Mouse (Mus musculus) hindbrain, embryonic 11.5 days (tissue): Measurements from ENCODE around the gene Amigo2. TPM values are rescaled to one million over a fixed set of nuclear protein-coding genes. Genes with fewer than 3 reads are reported as not detected.
"Not testable (repeated sequence)": the region's sequence is repeated elsewhere in the genome, so short reads cannot be mapped to it uniquely, and the experiment has no call there.

Experiments used
- ATAC-seq: fragments of 200-750 bp; cut with Nextera tagmentation; 2 replicates; pipeline ENCODE4 v1.8.0; 2017; ENCODE audit warnings: mild to moderate bottlenecking, moderate TSS enrichment, moderate library complexity; ENCODE audit not compliant: low FRiP score
- DNase-seq: peaks from one replicate; pipeline ENCODE4 v3.0.0-alpha.2; 2015; ENCODE audit warnings: low spot score
- H3K27ac ChIP-seq: fragments of 300-500 bp; sonication (generic); 2 replicates; pipeline ENCODE4 v1.5.1; 2014; ENCODE audit warnings: mild to moderate bottlenecking, low read depth, low read length
- H3K27me3 ChIP-seq: fragments of 300-500 bp; sonication (generic); 2 replicates; pipeline ENCODE4 v1.6.1; 2014; ENCODE audit warnings: mild to moderate bottlenecking, low read length, moderate library complexity, mixed read lengths; ENCODE audit not compliant: control insufficient read depth, insufficient read depth
- H3K36me3 ChIP-seq: fragments of 300-500 bp; sonication (generic); 2 replicates; pipeline ENCODE4 v1.6.1; 2014; ENCODE audit warnings: mild to moderate bottlenecking, low read length, moderate library complexity, mixed read lengths; ENCODE audit not compliant: control insufficient read depth, insufficient read depth
- H3K4me1 ChIP-seq: fragments of 300-500 bp; sonication (generic); replicated peaks from 2 replicates; pipeline ENCODE4 v1.6.1; 2014; ENCODE audit warnings: low read length, mixed read lengths; ENCODE audit not compliant: control insufficient read depth, insufficient read depth
- H3K4me2 ChIP-seq: fragments of 300-500 bp; sonication (generic); replicated peaks from 2 replicates; pipeline ENCODE4 v1.6.1; 2014; ENCODE audit warnings: mild to moderate bottlenecking, low read depth, low read length
- H3K4me3 ChIP-seq: fragments of 300-500 bp; sonication (generic); 2 replicates; pipeline ENCODE4 v1.5.1; 2014; ENCODE audit warnings: low read depth, low read length
- H3K9ac ChIP-seq: fragments of 300-500 bp; sonication (generic); 2 replicates; pipeline ENCODE4 v1.6.1; 2014; ENCODE audit warnings: low read depth, low read length
- H3K9me3 ChIP-seq: fragments of 300-500 bp; sonication (generic); 2 replicates; pipeline ENCODE4 v1.6.1; 2016; ENCODE audit warnings: low read length; ENCODE audit not compliant: control insufficient read depth
- WGBS: fragments of 180-500 bp; shearing (Covaris S2); extraction: QIAGEN DNeasy Blood & Tissue Kit; methylation state at CpG from one replicate; pipeline ENCODE4 v1.1.7; 2014; 5-methylcytosine and 5-hydroxymethylcytosine counted together
- polyA plus RNA-seq: library from polyadenylated mRNA; unstranded; fragments of >200 nt; fragmentation: Nextera tagmentation; extraction: Ambion mirVana; gene quantifications from 2 replicates; pipeline ENCODE4 v1.2.1, GENCODE M21; 2014

Gene Amigo2
- polyA plus RNA-seq, 1 experiment from 2014 or later: 6.0 TPM

- Histone ChIP-seq H3K4me2 (no peak overlapping the region), H3K4me1 (no peaks in the 10 kb centered on the region), H3K4me3 (no peak overlapping the region), H3K9me3 (no peaks in the 10 kb centered on the region), H3K36me3 (no peaks in the 10 kb centered on the region), H3K27ac (no peak overlapping the region), H3K27me3 (no peaks in the 10 kb centered on the region), H3K9ac (no peak overlapping the region)
- no peak for ATAC-seq
- WGBS: 86% methylated on average over 17 of the region's 17 CpGs
- no peak for DNase-seq
Observed at GRCm38 (mm10) chr15:97212501-97213477, 34.3 kb downstream of the Amigo2 start.

- H3K4me1 ChIP-seq, DNase-seq, H3K4me2 ChIP-seq, ATAC-seq, H3K27ac ChIP-seq, H3K4me3 ChIP-seq, H3K9me3 ChIP-seq, H3K27me3 ChIP-seq, H3K36me3 ChIP-seq, H3K9ac ChIP-seq: not testable (repeated sequence)
- 87% methylated on average over 3 of the region's 3 CpGs for WGBS
Observed at GRCm38 (mm10) chr15:97209754-97210153, 37.3 kb downstream of the Amigo2 start.

DNA sequence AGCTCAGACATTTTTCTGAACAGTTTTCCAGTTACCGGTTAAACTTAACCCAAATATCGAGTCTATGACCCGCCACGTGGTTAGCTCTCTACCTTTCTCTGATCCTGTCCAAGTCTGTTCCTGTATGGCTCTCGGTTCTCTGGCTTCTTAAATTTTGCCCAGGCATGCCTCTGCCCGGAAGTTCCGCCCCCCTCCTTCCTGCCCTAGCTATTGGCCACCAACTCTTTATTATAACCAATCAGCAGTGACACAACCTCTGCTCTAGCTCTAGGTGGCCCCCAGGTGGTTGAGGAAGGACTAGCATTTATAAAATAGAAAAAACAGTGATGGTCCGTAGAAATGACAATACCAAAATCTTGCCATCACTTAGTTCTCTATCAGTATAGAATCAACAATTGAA is 40.6 kb downstream of the Amigo2 start:
- H3K4me3 ChIP-seq: no peak overlapping the region
- no peak overlapping the region for H3K9ac ChIP-seq
- ATAC-seq: no peak
- no peaks in the 10 kb centered on the region for H3K4me1 ChIP-seq
- 96% methylated on average over 8 of the region's 8 CpGs for WGBS
- H3K36me3 ChIP-seq: no peaks in the 10 kb centered on the region
- no peaks in the 10 kb centered on the region for H3K27me3 ChIP-seq
- no peak overlapping the region for H3K27ac ChIP-seq
- H3K4me2 ChIP-seq: no peak overlapping the region
- H3K9me3 ChIP-seq: no peaks in the 10 kb centered on the region
- no peak for DNase-seq

DNA sequence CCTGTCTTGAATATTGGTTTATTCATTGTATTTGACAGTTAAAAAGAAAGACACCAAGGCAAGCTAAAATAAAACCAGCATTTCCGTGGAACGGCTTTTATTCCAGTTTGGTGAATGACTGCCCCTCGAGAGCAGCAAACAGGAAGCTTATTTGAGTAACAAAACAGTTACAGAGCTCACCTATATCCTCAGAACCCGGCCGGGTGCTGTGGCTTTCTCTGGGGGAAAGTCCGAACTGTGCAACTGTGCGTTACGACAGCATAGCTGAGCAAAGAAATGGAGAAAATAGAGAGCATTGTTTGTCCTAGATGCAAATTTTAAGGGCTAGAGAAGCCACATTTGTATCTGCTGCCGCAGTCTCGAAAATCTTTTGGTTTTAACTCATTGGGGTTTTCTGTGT is 41.3 kb downstream of the Amigo2 start:
- Histone ChIP-seq H3K9ac (no peak overlapping the region), H3K27me3 (no peaks in the 10 kb centered on the region), H3K36me3 (no peaks in the 10 kb centered on the region), H3K27ac (no peak overlapping the region), H3K4me1 (no peaks in the 10 kb centered on the region), H3K4me2 (no peak overlapping the region), H3K4me3 (no peak overlapping the region), H3K9me3 (no peaks in the 10 kb centered on the region)
- 86% methylated on average over 10 of the region's 10 CpGs for WGBS
- no peak for DNase-seq
- ATAC-seq: no peak

GRCm38 (mm10) chr15:97204889-97205288 is 42.2 kb downstream of the Amigo2 start:
- Histone ChIP-seq H3K36me3 (no peaks in the 10 kb centered on the region), H3K9ac (no peak overlapping the region), H3K9me3 (no peaks in the 10 kb centered on the region), H3K4me2 (no peak overlapping the region), H3K27ac (no peak overlapping the region), H3K27me3 (no peaks in the 10 kb centered on the region), H3K4me1 (no peaks in the 10 kb centered on the region), H3K4me3 (no peak overlapping the region)
- no peak for ATAC-seq
- DNase-seq: no peak
- WGBS: 83% methylated on average over 3 of the region's 3 CpGs

- 81% methylated on average over 7 of the region's 7 CpGs for WGBS
- Histone ChIP-seq H3K27ac (no peak overlapping the region), H3K4me3 (no peak overlapping the region), H3K4me2 (no peak overlapping the region), H3K4me1 (no peaks in the 10 kb centered on the region), H3K36me3 (no peaks in the 10 kb centered on the region), H3K9ac (no peak overlapping the region), H3K27me3 (no peaks in the 10 kb centered on the region), H3K9me3 (no peaks in the 10 kb centered on the region)
- ATAC-seq (no peak), DNase-seq (no peak)
Observed at GRCm38 (mm10) chr15:97196644-97197043, 50.4 kb downstream of the Amigo2 start.

DNA sequence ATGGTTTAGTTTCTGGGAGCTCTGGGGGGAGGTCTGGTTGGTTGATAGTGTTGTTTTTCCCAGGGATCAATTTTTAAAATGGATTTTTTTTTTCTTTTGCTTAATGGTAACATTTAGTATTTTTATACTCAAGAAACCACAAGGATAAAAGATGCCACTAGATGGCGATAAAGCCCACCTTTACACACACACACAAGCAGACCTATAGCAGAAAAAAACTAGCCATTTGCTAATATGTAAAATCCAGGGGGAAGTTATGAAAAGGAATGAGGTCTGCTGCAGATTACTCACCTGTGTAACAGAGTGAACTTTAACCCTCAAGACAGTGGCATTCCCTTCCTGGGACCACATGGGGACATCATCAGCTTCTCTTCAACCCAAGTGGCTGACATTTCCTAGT is 51.5 kb downstream of the Amigo2 start:
- Histone ChIP-seq H3K4me1 (no peaks in the 10 kb centered on the region), H3K27ac (no peak overlapping the region), H3K9me3 (no peaks in the 10 kb centered on the region), H3K4me2 (no peak overlapping the region), H3K4me3 (no peak overlapping the region), H3K9ac (no peak overlapping the region), H3K36me3 (no peaks in the 10 kb centered on the region), H3K27me3 (no peaks in the 10 kb centered on the region)
- DNase-seq (peak; percentile 79), ATAC-seq (0 out of 2 replicates have a peak, but pooled peaks have one; percentile 27)
- 0% methylated on average over 1 of the region's 1 CpGs for WGBS
